Mouse (Mus musculus) gastrocnemius, postnatal 14 days (tissue): ENCODE measurements at regions not wholly inside any gene's neighbourhood (a gene's known extent, or its start where the extent isn't known, plus 50 kb on each side); places are given as distances from the start of the nearest gene placed in this dataset.

Experiments
- DNase-seq: peaks from one replicate; pipeline ENCODE4 v3.0.0; 2021; ENCODE audit warnings: mixed read lengths
- intact Hi-C: fragments of 180-260 bp; cut with DNase I; formaldehyde crosslinking; loops from one replicate; pipeline ENCODE4 v1.15.1; 2025; ENCODE audit warnings: low total_unique reads

GRCm38 (mm10) chr16:12890545-12890944, 218.9 kb upstream of the Ercc4 start:
- intact Hi-C loops: no loop called here
- DNase-seq: no peak

- intact Hi-C loops: no loop called here
- DNase-seq: no peak
These were observed 216.7 kb upstream of the Ercc4 start for GRCm38 (mm10) chr16:12892658-12893305.

GRCm38 (mm10) chr16:12897267-12897666, 212.2 kb upstream of the Ercc4 start:
- intact Hi-C loops: no loop called here
- DNase-seq: no peak

- intact Hi-C loops: no loop called here
- DNase-seq: no peak
These were observed 208.8 kb upstream of the Ercc4 start for GRCm38 (mm10) chr16:12900670-12901069.

GRCm38 (mm10) chr16:12901096-12901995, 208.1 kb upstream of the Ercc4 start:
- intact Hi-C loops: no loop called here
- no peak for DNase-seq

- DNase-seq: no peak
- intact Hi-C loops: no loop called here
These were observed 207.5 kb upstream of the Ercc4 start for GRCm38 (mm10) chr16:12901996-12902319.

GRCm38 (mm10) chr16:12903161-12903560, 206.3 kb upstream of the Ercc4 start:
- intact Hi-C loops: no loop called here

GRCm38 (mm10) chr16:12904937-12905336, 204.5 kb upstream of the Ercc4 start:
- no peak for DNase-seq
- intact Hi-C loops: no loop called here

More at GRCm38 (mm10) chr16:12903161-12903560, 206.3 kb upstream of the Ercc4 start:
- no peak for DNase-seq

GRCm38 (mm10) chr16:12924668-12925067, 184.8 kb upstream of the Ercc4 start:
- intact Hi-C loops: no loop called here
- no peak for DNase-seq

- intact Hi-C loops: no loop called here
- no peak for DNase-seq
These were observed 183.6 kb upstream of the Ercc4 start for GRCm38 (mm10) chr16:12925931-12926330.

- DNase-seq: no peak
- intact Hi-C loops: no loop called here
These were observed 178.4 kb upstream of the Ercc4 start for GRCm38 (mm10) chr16:12931111-12931510.

- DNase-seq: no peak
- intact Hi-C loops: no loop called here
These were observed 176.5 kb upstream of the Ercc4 start for GRCm38 (mm10) chr16:12932959-12933358.

GRCm38 (mm10) chr16:12934586-12934985, 174.9 kb upstream of the Ercc4 start:
- intact Hi-C loops: no loop called here
- DNase-seq: no peak

- DNase-seq: no peak
- intact Hi-C loops: no loop called here
These were observed 174.2 kb upstream of the Ercc4 start for GRCm38 (mm10) chr16:12935266-12935665.

GRCm38 (mm10) chr16:12936571-12936970, 172.9 kb upstream of the Ercc4 start:
- no peak for DNase-seq
- intact Hi-C loops: no loop called here

- intact Hi-C loops: no loop called here
- no peak for DNase-seq
These were observed 170.9 kb upstream of the Ercc4 start for GRCm38 (mm10) chr16:12938563-12938962.

GRCm38 (mm10) chr16:12951176-12951575, 158.3 kb upstream of the Ercc4 start:
- intact Hi-C loops: no loop called here
- no peak for DNase-seq

GRCm38 (mm10) chr16:12954028-12954427, 155.5 kb upstream of the Ercc4 start:
- no peak for DNase-seq
- intact Hi-C loops: no loop called here

- intact Hi-C loops: no loop called here
- DNase-seq: no peak
These were observed 153.1 kb upstream of the Ercc4 start for GRCm38 (mm10) chr16:12956416-12956815.

GRCm38 (mm10) chr16:12960885-12961284, 148.6 kb upstream of the Ercc4 start:
- DNase-seq: no peak
- intact Hi-C loops: no loop called here

- intact Hi-C loops: no loop called here
- no peak for DNase-seq
These were observed 126.8 kb upstream of the Ercc4 start for GRCm38 (mm10) chr16:12982681-12983080.
